Mouse (Mus musculus) MEL (cell line): ENCODE data around the gene Pyy. TPM values are rescaled to one million over a fixed set of nuclear protein-coding genes. Genes with fewer than 3 reads are reported as not detected.
A peak's percentile ranks its signal among the peaks of the same experiment; 100 is the strongest.

Source experiments
- DNase-seq: peaks from one replicate; pipeline ENCODE4 v3.0.0; 2011; ENCODE audit warnings: low read depth, low spot score
- H3K27ac ChIP-seq: 2 replicates; pipeline ENCODE4 v1.5.1; 2012; ENCODE audit warnings: low read depth, mild to moderate bottlenecking, control low read depth, low read length, moderate library complexity; ENCODE audit not compliant: control insufficient read depth
- H3K27me3 ChIP-seq, 2 experiments: fragments of 150-350 bp in 1 of 2; sonication (generic) in 1 of 2; 2 replicates each; pipeline ENCODE4 v1.6.1; 2012; ENCODE audit warnings: low read length in 2 of 2, mild to moderate bottlenecking in 2 of 2, improper control_type of control experiment in 1 of 2, moderate library complexity in 1 of 2; ENCODE audit not compliant: insufficient read depth in 2 of 2, control insufficient read depth in 1 of 2
- H3K36me3 ChIP-seq, 2 experiments: 2 replicates each; pipeline ENCODE4 v1.6.1; 2012 to 2014; ENCODE audit warnings: low read length in 2 of 2, improper control_type of control experiment in 1 of 2, inconsistent platforms in 1 of 2, mild to moderate bottlenecking in 1 of 2; ENCODE audit not compliant: insufficient read depth in 2 of 2, control insufficient read depth in 1 of 2
- H3K4me1 ChIP-seq, 2 experiments: fragments of 150-350 bp in 1 of 2; sonication (generic) in 1 of 2; 2 replicates each; pipeline ENCODE4 v1.6.1; 2012; ENCODE audit warnings: low read length in 2 of 2, improper control_type of control experiment in 1 of 2, mild to moderate bottlenecking in 1 of 2; ENCODE audit not compliant: insufficient read depth in 2 of 2, control insufficient read depth in 1 of 2
- H3K4me3 ChIP-seq, 2 experiments: fragments of 150-350 bp in 1 of 2; sonication (generic) in 1 of 2; 2 replicates each; pipeline ENCODE4 v1.5.1; 2012; ENCODE audit warnings: low read depth in 2 of 2, low read length in 2 of 2, mild to moderate bottlenecking in 2 of 2, moderate library complexity in 2 of 2, control low read depth in 1 of 2, improper control_type of control experiment in 1 of 2; ENCODE audit not compliant: control insufficient read depth in 1 of 2, insufficient read depth in 1 of 2
- H3K79me2 ChIP-seq: 2 replicates; pipeline ENCODE4 v1.6.1; 2012; ENCODE audit warnings: mild to moderate bottlenecking, low read length, moderate library complexity; ENCODE audit not compliant: control insufficient read depth, poor library complexity, insufficient read depth
- H3K9ac ChIP-seq: 2 replicates; pipeline ENCODE4 v1.6.1; 2012; ENCODE audit warnings: low read depth, mild to moderate bottlenecking, control low read depth, low read length, moderate library complexity; ENCODE audit not compliant: control insufficient read depth, poor library complexity, severe bottlenecking
- H3K9me3 ChIP-seq: fragments of 150-350 bp; sonication (generic); replicated peaks from 2 replicates; pipeline ENCODE4 v1.6.1; 2012; ENCODE audit warnings: mild to moderate bottlenecking, low read length, improper control_type of control experiment, moderate library complexity; ENCODE audit not compliant: insufficient read depth
- BHLHE40 ChIP-seq: IDR thresholded peaks from 2 replicates; pipeline ENCODE4 v1.6.1; 2012; ENCODE audit warnings: low read depth, mild to moderate bottlenecking, inconsistent platforms, low read length, improper control_type of control experiment, borderline replicate concordance
- CHD1 ChIP-seq: IDR thresholded peaks from 2 replicates; pipeline ENCODE4 v1.6.1; 2012; ENCODE audit warnings: low read depth, mild to moderate bottlenecking, inconsistent platforms, low read length, improper control_type of control experiment
- CHD2 ChIP-seq: IDR thresholded peaks from 2 replicates; pipeline ENCODE4 v1.6.1; 2011; ENCODE audit warnings: low read length, improper control_type of control experiment
- CTCF ChIP-seq, 3 experiments: IDR thresholded peaks in 2 of 3; conservative IDR thresholded peaks in 1 of 3; 2 replicates each; pipeline ENCODE4 v1.5.1; 2011 to 2012; ENCODE audit warnings: low read length in 3 of 3, low read depth in 2 of 3, mild to moderate bottlenecking in 2 of 3, improper control_type of control experiment in 1 of 3, inconsistent platforms in 1 of 3, mixed read lengths in 1 of 3, moderate library complexity in 1 of 3; ENCODE audit not compliant: control insufficient read depth in 1 of 3, insufficient read depth in 1 of 3, poor library complexity in 1 of 3, severe bottlenecking in 1 of 3
- ELF1 ChIP-seq: IDR thresholded peaks from 2 replicates; pipeline ENCODE4 v1.6.1; 2014; ENCODE audit warnings: low read depth, mild to moderate bottlenecking, inconsistent platforms, low read length, improper control_type of control experiment, moderate library complexity
- EP300 ChIP-seq, 2 experiments: IDR thresholded peaks; 2 replicates each; pipeline ENCODE4 v1.6.1; 2011; ENCODE audit warnings: improper control_type of control experiment in 2 of 2, low read length in 2 of 2, low read depth in 1 of 2, mild to moderate bottlenecking in 1 of 2
- GATA1 ChIP-seq: IDR thresholded peaks from 2 replicates; pipeline ENCODE4 v1.6.1; 2011; ENCODE audit warnings: low read depth, low read length, improper control_type of control experiment
- JUND ChIP-seq: IDR thresholded peaks from 2 replicates; pipeline ENCODE4 v1.6.1; 2011; ENCODE audit warnings: low read depth, mild to moderate bottlenecking, improper control_type of control experiment, low read length
- MAX ChIP-seq: IDR thresholded peaks from 2 replicates; pipeline ENCODE4 v1.6.1; 2011; ENCODE audit warnings: low read length, improper control_type of control experiment
- MAZ ChIP-seq: IDR thresholded peaks from 2 replicates; pipeline ENCODE4 v1.6.1; 2012; ENCODE audit warnings: low read depth, mild to moderate bottlenecking, inconsistent platforms, low read length, improper control_type of control experiment
- MEF2A ChIP-seq: IDR thresholded peaks from 2 replicates; pipeline ENCODE4 v1.6.1; 2014; ENCODE audit warnings: low read depth, mild to moderate bottlenecking, inconsistent platforms, low read length, improper control_type of control experiment; ENCODE audit not compliant: poor library complexity, insufficient replicate concordance, severe bottlenecking; ENCODE audit errors: extremely low read depth
- MYC ChIP-seq: IDR thresholded peaks from 2 replicates; pipeline ENCODE4 v1.6.1; 2011; ENCODE audit warnings: low read depth, mild to moderate bottlenecking, low read length, improper control_type of control experiment, moderate library complexity
- POLR2A ChIP-seq, 2 experiments: IDR thresholded peaks; 2 replicates each; pipeline ENCODE4 v1.6.1; 2011 to 2012; ENCODE audit warnings: low read length in 2 of 2, mild to moderate bottlenecking in 2 of 2, control low read depth in 1 of 2, improper control_type of control experiment in 1 of 2, low read depth in 1 of 2, moderate library complexity in 1 of 2; ENCODE audit not compliant: control insufficient read depth in 1 of 2, insufficient read depth in 1 of 2, poor library complexity in 1 of 2
- POLR2AphosphoS2 ChIP-seq: IDR thresholded peaks from 2 replicates; pipeline ENCODE4 v1.6.1; 2011; ENCODE audit warnings: low read length, improper control_type of control experiment
- POLR2AphosphoS5 ChIP-seq: IDR thresholded peaks from 2 replicates; pipeline ENCODE4 v1.6.1; 2012; ENCODE audit warnings: low read depth, borderline replicate concordance, mild to moderate bottlenecking, inconsistent platforms, low read length, moderate library complexity, mixed read lengths
- RAD21 ChIP-seq: IDR thresholded peaks from 2 replicates; pipeline ENCODE4 v1.6.1; 2011; ENCODE audit warnings: mild to moderate bottlenecking, low read depth, low read length, improper control_type of control experiment
- SIN3A ChIP-seq: IDR thresholded peaks from 2 replicates; pipeline ENCODE4 v1.6.1; 2012; ENCODE audit warnings: low read length, improper control_type of control experiment, inconsistent platforms
- TAL1 ChIP-seq: IDR thresholded peaks from 2 replicates; pipeline ENCODE4 v1.6.1; 2012; ENCODE audit warnings: mild to moderate bottlenecking, inconsistent platforms, low read length, moderate library complexity, mixed read lengths
- TCF12 ChIP-seq: IDR thresholded peaks from 2 replicates; pipeline ENCODE4 v1.6.1; 2014; ENCODE audit warnings: low read depth, mild to moderate bottlenecking, inconsistent platforms, low read length, improper control_type of control experiment, moderate library complexity
- USF1 ChIP-seq: IDR thresholded peaks from 2 replicates; pipeline ENCODE4 v1.6.1; 2014; ENCODE audit warnings: low read depth, mild to moderate bottlenecking, inconsistent platforms, low read length, improper control_type of control experiment, moderate library complexity
- ZC3H11A ChIP-seq: IDR thresholded peaks from 2 replicates; pipeline ENCODE4 v1.6.1; 2012; ENCODE audit warnings: low read depth, mild to moderate bottlenecking, inconsistent platforms, low read length, improper control_type of control experiment
- ZKSCAN1 ChIP-seq: IDR thresholded peaks from 2 replicates; pipeline ENCODE4 v1.6.1; 2012; ENCODE audit warnings: low read depth, mild to moderate bottlenecking, inconsistent platforms, low read length, improper control_type of control experiment, moderate library complexity
- ZMIZ1 ChIP-seq: IDR thresholded peaks from 2 replicates; pipeline ENCODE4 v1.6.1; 2012; ENCODE audit warnings: low read depth, mild to moderate bottlenecking, inconsistent platforms, low read length, improper control_type of control experiment, moderate library complexity
- ZNF384 ChIP-seq: IDR thresholded peaks from 2 replicates; pipeline ENCODE4 v1.6.1; 2012; ENCODE audit warnings: low read depth, mild to moderate bottlenecking, inconsistent platforms, low read length, improper control_type of control experiment
- polyA plus RNA-seq, 2 experiments: library from polyadenylated mRNA; stranded (reverse) in 1 of 2; unstranded in 1 of 2; fragments of >175 nt in 1 of 2; fragments of >200 nt in 1 of 2; gene quantifications; 2 replicates each; pipeline versions ENCODE4 v1.2.1 to v1.2.4; 2012; ENCODE audit warnings: low replicate concordance in 2 of 2, low read depth in 1 of 2; ENCODE audit not compliant: insufficient read length in 2 of 2, insufficient read depth in 1 of 2, missing spikeins in 1 of 2
- total RNA-seq: library from RNA; depleted of rRNA; stranded (reverse); fragments of 300-350 nt; gene quantifications from 2 replicates; pipeline ENCODE4 v1.2.3, GENCODE M21; 2012

Gene Pyy
- total and polyA plus RNA-seq, 3 experiments: not detected

DNA sequence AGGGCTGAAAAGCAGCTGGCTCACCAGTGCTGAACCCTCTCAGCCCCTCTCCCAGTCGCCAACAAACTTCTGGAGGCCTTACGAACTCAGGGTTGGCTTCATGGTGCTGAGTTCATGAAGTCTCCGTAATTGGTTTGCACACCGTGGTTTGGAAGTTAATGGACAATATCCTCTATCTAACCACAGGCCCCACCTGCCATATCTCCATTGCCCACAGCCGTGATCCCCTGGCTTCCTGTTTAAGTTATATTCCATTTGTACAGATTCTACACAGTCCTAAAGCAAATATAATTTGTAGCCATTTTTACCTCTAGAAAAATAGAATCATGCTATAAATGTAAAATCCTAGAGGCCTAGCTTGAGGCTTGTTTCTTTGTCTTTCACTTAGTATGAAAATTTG is 34.9 kb downstream of the Pyy start (continued):
- no peak for TF ChIP-seq JUND

GRCm38 (mm10) chr11:102070426-102070825 is 37.2 kb downstream of the Pyy start:
- H3K79me2 ChIP-seq: no peaks in the 10 kb centered on the region
- TF ChIP-seq MAX: no peak
- TF ChIP-seq ZMIZ1: no peak
- peaks cover 5 to 9% of the 10 kb centered on the region in 2 experiments; a peak in 2 of 4 replicates for H3K4me1 ChIP-seq
- no peaks in the 10 kb centered on the region for H3K27me3 ChIP-seq
- H3K27ac ChIP-seq: no peak overlapping the region
- H3K9me3 ChIP-seq: no peaks in the 10 kb centered on the region
- H3K9ac ChIP-seq: no peak overlapping the region
- no peak for DNase-seq
- no peak overlapping the region for H3K4me3 ChIP-seq
- H3K36me3 ChIP-seq: peaks cover 0 to 4% of the 10 kb centered on the region in 2 experiments; a peak in 2 of 4 replicates

GRCm38 (mm10) chr11:102069633-102070032 is 38.0 kb downstream of the Pyy start:
- H3K27ac ChIP-seq: no peak overlapping the region
- H3K4me3 ChIP-seq: no peak overlapping the region
- H3K9ac ChIP-seq: no peak overlapping the region
- TF ChIP-seq ZKSCAN1 (no peak), TCF12 (no peak), MAZ (no peak)
- TF ChIP-seq, all 39 proteins: peak for 0
- H3K4me1 ChIP-seq: peaks cover 5 to 9% of the 10 kb centered on the region in 2 experiments; a peak in 2 of 4 replicates
- H3K79me2 ChIP-seq: no peaks in the 10 kb centered on the region
- DNase-seq: no peak
- H3K27me3 ChIP-seq: no peaks in the 10 kb centered on the region
- H3K9me3 ChIP-seq: no peaks in the 10 kb centered on the region
- H3K36me3 ChIP-seq: peaks cover 0 to 4% of the 10 kb centered on the region in 2 experiments; a peak in 2 of 4 replicates

GRCm38 (mm10) chr11:102068969-102069368 is 38.7 kb downstream of the Pyy start:
- no peaks in the 10 kb centered on the region for H3K27me3 ChIP-seq
- no peaks in the 10 kb centered on the region for H3K9me3 ChIP-seq
- H3K4me1 ChIP-seq: peaks cover 5 to 9% of the 10 kb centered on the region in 2 experiments; a peak in 2 of 4 replicates
- H3K79me2 ChIP-seq: no peaks in the 10 kb centered on the region
- no peak overlapping the region for H3K4me3 ChIP-seq
- no peak overlapping the region for H3K9ac ChIP-seq
- no peak overlapping the region for H3K27ac ChIP-seq
- peaks cover 0 to 4% of the 10 kb centered on the region in 2 experiments; a peak in 2 of 4 replicates for H3K36me3 ChIP-seq
- peak; percentile 61 for DNase-seq
- peak; percentile 41 to 78 (median 47) for TF ChIP-seq CTCF (IDR thresholded peaks at IDR 0.05 in 2 of 3, conservative IDR thresholded peaks at IDR 0.05 in 1 of 3; ENCODE audit: control insufficient read depth in 1 of 3, insufficient read depth in 1 of 3, low read depth in 2 of 3, low read length in 3 of 3, poor library complexity in 1 of 3, severe bottlenecking in 1 of 3)
- no peak for TF ChIP-seq MAZ
- 0 out of 2 replicates have a peak, but pooled peaks have one; percentile 23 for TF ChIP-seq SIN3A
- no peak for TF ChIP-seq CHD1
- TF ChIP-seq POLR2AphosphoS5: no peak
- TF ChIP-seq MEF2A: no peak
- no peak for TF ChIP-seq ZNF384
- TF ChIP-seq POLR2AphosphoS2: no peak
- TF ChIP-seq TAL1: no peak
- TF ChIP-seq ZMIZ1: no peak
- no peak for TF ChIP-seq MAX
- TF ChIP-seq BHLHE40: no peak
- TF ChIP-seq MYC: no peak
- no peak for TF ChIP-seq JUND
- peak; percentile 74 for TF ChIP-seq RAD21
- no peak for TF ChIP-seq USF1
- peak; percentile 60 for TF ChIP-seq ZC3H11A
- TF ChIP-seq EP300 (IDR thresholded peaks at IDR 0.05; ENCODE audit: low read depth in 1 of 2, low read length in 2 of 2): no peak
- no peak for TF ChIP-seq GATA1
- TF ChIP-seq ZKSCAN1: no peak
- no peak for TF ChIP-seq ELF1
- no peak for TF ChIP-seq POLR2A (IDR thresholded peaks at IDR 0.05; ENCODE audit: control insufficient read depth in 1 of 2, insufficient read depth in 1 of 2, low read depth in 1 of 2, low read length in 2 of 2, poor library complexity in 1 of 2)
- TF ChIP-seq CHD2: no peak
